Mouse (Mus musculus): ENCODE measurements at regions not wholly inside any gene's neighbourhood (a gene's known extent, or its start where the extent isn't known, plus 50 kb on each side); places are given as distances from the start of the nearest gene placed in this dataset.
A peak's percentile ranks its signal among the peaks of the same experiment; 100 is the strongest.

DNA sequence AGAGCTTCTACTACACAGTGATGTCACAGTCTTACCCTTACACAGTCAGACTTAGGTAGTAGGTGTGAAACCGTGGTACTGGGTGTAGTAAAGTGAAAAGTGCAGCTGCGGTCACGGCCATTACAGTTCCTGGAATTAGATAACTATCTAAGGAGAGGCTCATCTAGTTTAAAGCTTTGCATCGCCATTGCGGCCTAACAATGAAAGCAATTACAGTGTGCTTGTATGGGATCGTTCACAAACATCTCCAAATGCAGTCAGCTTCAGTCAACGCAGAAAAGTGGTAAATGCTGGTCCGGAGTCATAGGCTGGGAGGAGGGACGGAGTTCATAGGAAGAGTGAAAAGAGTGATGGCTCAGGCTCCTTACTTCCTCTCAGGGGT lies 106.0 kb upstream of the Col1a2 start:
- DNase-seq (ENCODE audit: low spot score): no peak

DNA sequence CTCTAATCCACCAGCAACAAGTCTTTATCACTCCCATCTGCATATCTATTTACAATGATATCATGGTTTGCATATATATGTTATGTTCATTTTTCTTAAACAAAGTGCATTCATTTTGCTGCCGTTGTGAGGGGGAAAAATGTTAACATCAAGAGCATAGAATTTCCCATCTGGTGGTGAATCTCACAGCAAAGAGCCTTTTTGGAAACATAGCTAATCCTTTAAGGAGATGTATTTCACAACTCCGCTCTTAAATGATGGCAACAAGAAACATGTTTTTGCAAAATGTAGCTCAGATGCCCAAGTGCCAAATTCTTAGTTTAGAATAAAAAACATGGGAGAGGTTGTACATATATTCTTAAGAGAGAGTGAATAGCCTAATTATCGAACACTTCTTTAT lies 99.3 kb upstream of the Col1a2 start:
- no peak for DNase-seq (ENCODE audit: low spot score)

DNA sequence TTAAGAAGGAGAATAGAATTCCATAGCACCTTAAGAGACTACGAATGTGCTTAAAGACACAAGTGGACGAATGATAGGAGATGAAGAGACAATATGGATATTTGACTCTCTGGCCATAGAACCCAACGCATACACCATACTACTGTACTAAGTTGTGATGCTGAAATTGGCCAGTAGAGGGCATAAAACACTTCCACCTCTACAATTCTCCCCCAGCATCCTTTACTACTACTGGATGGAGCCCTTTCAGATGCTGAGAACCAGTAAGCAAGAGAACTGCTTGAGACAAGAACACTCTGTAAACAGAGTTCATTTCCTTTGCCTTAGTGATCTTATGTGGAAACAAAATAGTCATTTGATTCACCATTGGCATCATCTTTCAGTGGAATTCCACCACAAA lies 96.9 kb upstream of the Col1a2 start:
- DNase-seq (ENCODE audit: low spot score): peak; percentile 20

DNA sequence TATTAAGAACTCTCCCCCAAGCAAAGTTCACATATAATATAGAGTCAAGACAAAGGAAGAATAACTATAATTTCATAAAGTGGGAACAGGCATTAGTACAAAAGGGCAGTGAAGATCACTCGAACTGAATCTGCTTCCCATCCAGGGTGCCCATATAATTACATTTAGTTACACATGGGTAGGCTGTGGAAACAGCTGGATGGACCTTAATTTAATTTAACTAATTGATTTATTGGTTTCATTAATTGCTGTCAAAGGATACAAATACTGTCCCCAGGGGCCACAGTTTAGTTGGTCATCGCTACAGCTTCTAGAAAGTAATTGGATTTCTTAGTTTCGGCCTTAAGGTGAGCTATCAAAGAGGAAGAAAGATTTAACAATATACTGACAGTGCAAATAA lies 91.4 kb upstream of the Col1a2 start:
- DNase-seq (ENCODE audit: low spot score): no peak

DNA sequence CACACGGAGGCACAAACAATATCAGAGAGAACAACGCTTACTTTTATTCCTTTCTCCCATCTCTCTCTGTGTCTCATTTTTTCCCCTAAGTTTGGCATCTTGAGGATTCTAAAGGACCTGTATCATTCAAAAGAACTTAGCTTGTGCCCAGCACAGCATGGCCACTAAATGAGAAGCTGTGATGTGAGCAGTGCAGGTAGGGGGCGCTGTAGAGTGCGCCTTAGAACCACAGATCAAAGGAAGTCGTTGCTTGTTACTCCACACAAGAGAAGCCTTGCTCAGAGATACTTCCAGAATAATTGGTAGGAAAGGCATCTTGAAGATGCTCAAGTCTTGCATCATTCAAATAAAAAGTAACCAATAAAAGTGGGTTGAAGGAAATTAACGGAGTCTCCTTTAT lies 90.4 kb upstream of the Col1a2 start:
- DNase-seq (ENCODE audit: low spot score): peak; percentile 26

DNA sequence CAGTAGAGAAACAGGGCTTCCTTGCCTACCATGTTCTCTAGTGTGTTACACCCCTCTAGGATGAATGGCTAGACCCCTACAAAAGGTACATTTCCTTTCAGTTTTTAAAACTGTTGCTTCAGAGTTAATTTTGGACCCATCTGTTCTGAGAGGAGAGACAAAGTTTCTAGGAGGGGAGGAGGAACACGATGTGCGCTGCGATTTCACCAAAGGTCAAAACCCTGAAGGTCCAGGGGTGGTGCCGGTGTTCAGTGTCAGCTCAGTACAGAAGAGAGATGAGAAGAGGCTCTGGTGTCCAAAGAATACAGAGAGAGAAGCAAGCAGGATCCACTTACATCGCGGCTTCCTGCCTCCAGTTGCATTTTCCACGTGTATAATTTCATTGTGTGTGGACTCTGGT lies 89.4 kb upstream of the Col1a2 start:
- DNase-seq (ENCODE audit: low spot score): no peak

DNA sequence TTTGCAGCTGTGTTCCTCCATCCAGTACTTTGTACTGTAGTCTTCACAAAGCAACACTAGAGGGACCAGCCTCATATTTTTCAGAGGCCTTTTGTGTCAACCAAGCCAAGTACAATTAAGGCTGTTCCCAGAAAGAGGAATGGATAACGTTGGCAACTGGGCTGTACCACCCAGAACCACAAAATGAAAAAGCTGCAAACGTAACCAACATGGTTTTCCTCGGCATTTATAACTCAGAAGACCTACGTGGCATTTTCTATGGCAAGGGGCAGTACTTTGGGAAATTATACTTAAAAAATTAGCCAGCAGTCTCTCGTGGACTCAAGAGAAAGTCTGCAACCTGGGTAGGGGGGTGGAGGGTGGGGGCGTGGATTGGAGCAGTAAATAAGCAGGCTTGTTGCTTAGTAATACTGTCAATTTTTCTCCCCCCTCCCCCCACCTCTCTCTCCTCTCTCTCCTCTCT lies 87.3 kb upstream of the Col1a2 start:
- DNase-seq (ENCODE audit: low spot score): no peak

DNA sequence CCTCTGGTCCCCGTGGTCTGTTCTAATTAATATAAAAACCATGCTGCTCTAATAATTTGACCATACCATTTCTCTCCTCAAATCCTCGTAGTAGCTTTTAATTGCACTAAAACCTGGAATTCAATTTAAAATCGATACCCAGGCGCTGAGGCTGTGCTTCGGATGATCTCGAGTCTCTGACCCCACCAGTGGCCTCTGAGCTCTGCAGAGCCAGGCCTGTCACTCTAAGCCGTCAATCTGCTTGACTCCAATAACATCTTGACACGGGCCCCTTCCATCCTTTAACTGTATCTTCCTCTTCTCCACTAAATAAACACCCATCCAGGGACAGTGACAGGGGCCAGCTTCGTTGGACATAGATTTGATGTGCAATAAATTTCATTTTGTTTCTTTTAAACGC lies 86.2 kb upstream of the Col1a2 start:
- DNase-seq (ENCODE audit: low spot score): no peak

DNA sequence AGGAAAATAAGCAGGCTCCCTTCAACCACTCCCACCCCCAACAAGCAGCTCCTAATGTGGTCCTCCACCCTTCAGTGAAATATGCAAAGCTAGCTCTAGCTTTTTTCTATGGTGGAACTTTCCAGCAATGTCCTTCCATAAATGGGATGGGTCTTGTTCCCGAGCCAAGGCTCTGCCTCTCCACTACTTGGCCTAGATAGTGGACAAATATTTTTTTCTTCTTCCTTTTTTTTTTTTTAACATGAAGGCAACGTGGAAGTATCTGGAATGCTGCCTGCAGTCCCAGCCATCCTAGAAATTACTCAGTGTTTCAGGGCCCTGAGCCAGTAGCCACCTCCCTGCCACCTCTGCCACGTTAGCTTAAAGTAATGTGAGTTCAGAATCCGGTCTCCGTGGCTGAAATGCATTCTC lies 85.7 kb upstream of the Col1a2 start:
- DNase-seq (ENCODE audit: low spot score): no peak

DNA sequence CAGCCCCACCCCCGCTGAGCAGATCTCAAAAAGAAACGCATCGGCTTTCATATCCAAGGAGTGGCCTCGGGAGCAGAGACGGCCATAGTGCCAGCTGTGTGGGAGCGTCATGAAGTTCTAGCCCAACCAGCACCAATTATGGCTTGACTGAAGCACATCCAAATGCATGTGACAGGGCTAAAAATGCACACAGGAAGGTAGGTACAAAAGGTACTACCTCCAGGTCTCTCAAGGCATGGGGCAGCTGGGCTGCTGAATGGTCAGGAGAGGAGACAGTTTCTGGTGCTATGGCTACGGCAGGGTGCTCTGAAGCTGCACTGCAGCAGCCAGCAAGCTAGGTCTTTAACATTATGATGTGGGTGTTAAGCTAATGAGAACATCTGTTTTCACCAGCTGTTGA lies 83.1 kb upstream of the Col1a2 start:
- no peak for DNase-seq (ENCODE audit: low spot score)

DNA sequence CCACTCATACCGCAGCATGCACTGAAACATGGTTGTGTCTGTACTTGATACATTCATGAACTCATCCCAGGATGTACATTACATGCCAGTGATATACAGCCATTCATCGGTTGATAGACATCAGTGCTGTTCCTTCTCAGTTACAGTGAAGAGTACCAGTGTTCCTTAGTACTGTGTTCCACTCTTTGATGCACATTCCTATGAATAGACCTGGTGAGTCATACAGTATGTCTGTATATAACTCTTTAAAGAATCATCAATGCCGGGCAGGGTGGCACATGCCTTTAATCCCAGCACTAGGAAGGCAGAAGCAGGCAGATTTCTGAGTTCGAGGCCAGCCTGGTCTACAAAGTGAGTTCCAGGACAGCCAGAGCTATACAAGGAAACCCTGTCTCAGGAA lies 77.5 kb upstream of the Col1a2 start:
- DNase-seq (ENCODE audit: low spot score): no peak

DNA sequence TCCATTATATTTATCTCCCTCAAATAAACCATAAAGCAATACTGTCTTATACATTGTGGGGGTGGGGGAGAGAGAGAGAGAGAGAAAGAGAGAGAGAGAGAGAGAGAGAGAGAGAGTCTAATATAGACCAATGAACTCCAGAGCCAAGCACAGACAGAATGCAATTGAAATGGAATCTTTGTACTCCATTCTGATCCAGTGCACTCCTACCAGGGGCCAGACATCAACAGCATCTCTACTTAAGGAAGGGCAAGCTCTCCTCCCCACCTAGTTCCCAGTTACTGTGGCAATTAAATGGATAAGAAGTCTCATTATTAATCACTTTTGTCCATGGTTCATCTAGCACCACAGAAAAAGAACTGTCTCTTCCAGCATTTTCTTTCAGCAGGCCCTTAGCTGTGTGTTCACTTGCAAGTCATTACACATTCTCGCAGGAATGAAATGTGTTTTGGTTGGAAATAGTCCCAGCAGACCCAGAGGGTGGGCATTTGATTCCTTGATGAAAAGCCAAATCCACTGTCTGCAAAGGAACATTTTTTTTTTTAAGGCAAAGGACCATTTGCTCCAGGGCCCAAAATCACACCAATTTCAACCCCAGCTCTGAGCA lies 73.8 kb upstream of the Col1a2 start:
- no peak for DNase-seq (ENCODE audit: low spot score)

DNA sequence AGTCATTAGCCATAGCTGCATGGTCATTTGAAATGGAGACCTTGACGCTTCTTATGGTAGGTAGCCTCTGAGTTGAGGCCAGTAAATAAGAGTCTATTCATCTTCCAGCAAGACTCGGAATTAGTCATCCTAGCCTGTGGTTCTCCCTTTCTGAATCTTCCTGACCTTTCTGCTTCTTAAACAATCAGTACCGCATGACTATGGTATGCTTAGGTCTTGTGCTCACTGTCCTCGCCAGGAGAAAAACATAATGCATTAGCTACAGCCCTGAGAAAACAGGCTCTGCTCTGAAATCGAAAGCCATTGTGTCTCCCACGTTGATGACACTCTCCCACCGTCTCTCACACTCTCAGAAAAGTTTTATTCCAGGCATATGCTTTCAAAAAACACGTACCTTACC lies 72.4 kb upstream of the Col1a2 start:
- no peak for DNase-seq (ENCODE audit: low spot score)

DNA sequence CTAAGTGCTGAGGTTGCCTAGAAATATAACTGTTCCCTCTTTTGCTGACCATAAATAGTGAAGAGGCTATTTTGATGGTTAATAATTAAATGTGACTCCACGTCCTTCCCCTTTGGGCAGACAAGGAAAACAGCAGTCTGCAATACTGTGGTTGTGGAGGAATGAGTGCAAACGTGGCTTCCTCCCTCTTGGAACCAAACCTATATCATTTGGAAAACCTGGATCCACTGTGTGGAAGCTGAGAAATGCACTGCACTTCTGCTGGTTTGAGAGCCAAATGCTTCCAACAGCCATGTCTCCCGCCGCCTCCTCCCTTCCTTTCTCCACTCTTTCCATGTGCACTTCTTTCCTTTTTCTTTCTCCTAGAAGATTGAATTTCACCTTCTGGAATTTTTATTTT lies 68.2 kb upstream of the Col1a2 start:
- DNase-seq (ENCODE audit: low spot score): no peak

DNA sequence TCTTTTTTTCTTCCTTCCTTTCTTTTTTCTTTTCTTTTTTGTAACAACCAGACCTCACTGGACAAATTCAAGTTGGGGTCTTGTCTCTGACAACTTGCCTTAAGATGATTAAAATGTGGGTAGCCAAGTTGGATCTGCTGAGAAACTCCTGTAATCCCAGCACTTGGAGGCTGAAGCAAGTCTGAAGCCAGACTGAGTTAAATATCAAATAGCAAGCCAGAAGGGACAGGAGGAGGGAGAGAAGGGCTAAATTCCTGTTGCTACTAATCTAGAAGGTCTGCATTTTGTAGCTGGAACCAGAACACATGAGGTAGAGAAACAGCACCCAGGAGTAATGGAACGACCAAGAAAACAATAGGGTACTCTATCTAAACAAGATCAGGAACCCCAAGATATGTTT lies 67.7 kb upstream of the Col1a2 start:
- no peak for DNase-seq (ENCODE audit: low spot score)

DNA sequence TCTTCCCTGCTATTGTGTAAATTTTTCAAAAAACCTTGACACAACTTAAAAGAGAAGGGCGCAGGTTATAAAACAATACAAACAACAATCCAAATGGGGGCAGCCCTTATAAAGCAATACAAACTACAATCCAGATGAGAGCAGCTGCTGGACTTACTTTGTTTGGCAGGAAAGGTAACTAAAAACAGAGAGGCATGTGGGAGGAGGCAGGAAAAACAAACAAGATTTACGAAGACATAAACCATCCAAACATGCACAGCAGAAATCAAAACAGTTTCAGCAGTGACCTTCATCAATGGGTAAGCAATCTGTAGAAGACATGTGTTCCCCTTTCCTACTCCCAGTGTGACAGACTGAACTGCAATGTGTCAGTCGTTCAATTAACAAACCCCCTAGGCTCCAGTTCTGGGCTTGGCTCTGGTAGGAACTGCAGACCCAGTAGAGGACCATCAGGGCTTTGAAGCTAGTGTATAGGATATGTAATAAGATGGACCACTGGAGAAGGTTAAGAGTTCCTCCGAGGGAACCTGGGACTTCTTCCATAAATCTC lies 62.9 kb upstream of the Col1a2 start:
- no peak for DNase-seq (ENCODE audit: low spot score)

DNA sequence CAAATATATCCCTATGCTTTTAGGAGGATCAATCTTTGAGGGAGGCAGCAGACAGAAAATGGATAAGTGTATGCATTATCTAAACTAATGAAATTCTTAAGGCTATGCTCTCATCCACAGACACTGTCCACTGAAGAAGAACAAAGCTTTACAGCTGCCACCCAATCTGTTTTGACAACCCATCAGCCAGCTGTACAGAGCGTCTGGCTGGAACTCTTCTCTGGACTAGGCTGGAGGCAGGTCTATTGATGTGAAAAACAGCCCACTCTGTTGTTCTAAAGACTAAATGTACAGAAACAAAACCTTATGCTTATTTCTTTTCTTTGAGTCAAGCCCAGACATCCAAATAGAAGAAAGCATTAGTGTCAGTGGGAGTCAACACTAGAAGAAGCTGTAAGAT lies 58.7 kb upstream of the Col1a2 start:
- no peak for DNase-seq (ENCODE audit: low spot score)

DNA sequence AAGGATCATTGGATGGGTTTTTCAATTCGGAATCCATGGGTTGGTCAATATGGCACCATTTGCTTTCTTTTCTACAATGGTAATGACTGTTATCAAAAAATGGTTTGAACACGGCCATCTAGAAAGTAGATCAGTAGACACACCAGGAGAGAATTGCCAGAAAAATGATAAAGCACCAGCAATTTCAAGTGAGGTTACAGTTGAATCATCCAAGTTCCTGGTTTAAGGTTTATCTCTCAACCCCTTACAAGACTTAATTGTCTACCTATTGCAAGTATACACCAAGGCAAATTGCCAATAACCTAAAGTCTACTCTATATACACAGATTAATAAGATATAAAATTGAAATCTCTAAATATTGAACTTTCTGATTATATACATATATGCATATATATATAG lies 53.4 kb upstream of the Col1a2 start:
- no peak for DNase-seq (ENCODE audit: low spot score)

All from thymus, postnatal 0 days (tissue).